In genomic region chr9:48422382-48422781, GRCm38 (mm10) we compare ENCODE assay signal across 16 mouse cellular contexts. TPM values are rescaled to one million over a fixed set of nuclear protein-coding genes. Genes with fewer than 3 reads are reported as not detected.
A peak's percentile ranks its signal among the peaks of the same experiment; 100 is the strongest.
DNase-seq lines count a peak whose midpoint lies in the region; ATAC-seq and TF ChIP-seq lines count a peak whose summit lies in the region.
"Had no signal": no experiment of that assay in that cellular context is flagged by ENCODE, and none has a peak within 500 bp of the region (broad histone marks: within the 10 kb centered on the region; RNA-seq: fewer than 3 reads in every experiment).

No protein-coding gene starts in this region.

- ATAC-seq in heart, embryonic 11.5 days (replicated peaks; ENCODE audit: insufficient number of reproducible peaks, low FRiP score, low TSS enrichment), result no peak
- ATAC-seq in liver, postnatal 0 days, result 0 out of 2 replicates have a peak, but pooled peaks have one; percentile 12
- ATAC-seq: forebrain, embryonic 16.5 days; intestine, embryonic 15.5 days had no signal

- H3K9me3 ChIP-seq in heart, embryonic 11.5 days (replicated peaks; ENCODE audit: control insufficient read depth, low read length), result no peaks in the 10 kb centered on the region
- no peaks in the 10 kb centered on the region for H3K9me3 ChIP-seq in liver, postnatal 0 days (ENCODE audit: low read length)
- no peaks in the 10 kb centered on the region for H3K9me3 ChIP-seq in embryonic facial prominence, embryonic 10.5 days
- H3K9me3 ChIP-seq: heart, embryonic 10.5 days; intestine, embryonic 15.5 days; kidney, embryonic 15.5 days had no signal

- no peak overlapping the region for H3K27ac ChIP-seq in heart, embryonic 11.5 days (ENCODE audit: low read depth, low read length)
- H3K27ac ChIP-seq in spleen, adult 2 months (ENCODE audit: insufficient read depth, low read length), result peak overlapping the region; percentile 81
- H3K27ac ChIP-seq in liver, postnatal 0 days (ENCODE audit: low read depth), result peak overlapping the region; percentile 52
- H3K27ac ChIP-seq in embryonic facial prominence, embryonic 10.5 days (replicated peaks), result no peak overlapping the region
- H3K27ac ChIP-seq: heart, embryonic 10.5 days; intestine, embryonic 15.5 days; kidney, embryonic 15.5 days had no signal

- TF ChIP-seq CTCF in spleen, adult 2 months (IDR thresholded peaks at IDR 0.05; ENCODE audit: extremely low read depth, insufficient read depth, insufficient read length, insufficient replicate concordance), result no peak
- no peak for TF ChIP-seq CTCF in liver, postnatal 0 days (IDR thresholded peaks at IDR 0.05; ENCODE audit: low read depth)

- WGBS in heart, embryonic 11.5 days (ENCODE audit: insufficient replicate concordance), result 76% methylated on average over 8 of the region's 8 CpGs
- WGBS in spleen, adult 2 months, result 14% methylated on average over 8 of the region's 8 CpGs
- 42% methylated on average over 8 of the region's 8 CpGs for WGBS in liver, postnatal 0 days (ENCODE audit: insufficient replicate concordance)
- WGBS in embryonic facial prominence, embryonic 10.5 days, result 84% methylated on average over 8 of the region's 8 CpGs

- no peak overlapping the region for H3K4me2 ChIP-seq in heart, embryonic 11.5 days
- peak overlapping the region; percentile 30 for H3K4me2 ChIP-seq in liver, postnatal 0 days (ENCODE audit: low read depth, low read length)
- H3K4me2 ChIP-seq: intestine, embryonic 15.5 days; kidney, embryonic 15.5 days had no signal

- no peaks in the 10 kb centered on the region for H3K4me1 ChIP-seq in heart, embryonic 11.5 days (ENCODE audit: control insufficient read depth, insufficient read depth, low read length)
- H3K4me1 ChIP-seq in spleen, adult 2 months (ENCODE audit: control insufficient read depth, insufficient read depth, insufficient read length), result peaks cover 16% of the 10 kb centered on the region
- H3K4me1 ChIP-seq in liver, postnatal 0 days (ENCODE audit: insufficient read depth), result no peaks in the 10 kb centered on the region
- no peaks in the 10 kb centered on the region for H3K4me1 ChIP-seq in embryonic facial prominence, embryonic 10.5 days
- H3K4me1 ChIP-seq: heart, embryonic 10.5 days; intestine, embryonic 15.5 days; kidney, embryonic 15.5 days had no signal

- DNase-seq in heart, adult 11 months, result peak; percentile 90
- peak; percentile 39 to 45 for DNase-seq in spleen, adult 2 months (ENCODE audit: low read depth in 1 of 2, low spot score in 2 of 2)
- DNase-seq in spleen, adult 12 weeks (ENCODE audit: low spot score), result no peak
- DNase-seq in liver, postnatal 0 days, result no peak
- peak; percentile 76 for DNase-seq in splenic B cell, adult 2 months (ENCODE audit: low read depth, low spot score)
- DNase-seq in cerebellum, adult 9-10 months, result no peak
- DNase-seq in embryonic facial prominence, embryonic 10.5 days (ENCODE audit: low spot score), result no peak
- DNase-seq: cerebellum, adult 9-11 months; retina, postnatal 1 day; thymus, postnatal 36 days had no signal

- H3K27me3 ChIP-seq in heart, embryonic 11.5 days (ENCODE audit: control insufficient read depth, insufficient read depth, low read length), result no peaks in the 10 kb centered on the region
- H3K27me3 ChIP-seq in spleen, adult 2 months (ENCODE audit: control insufficient read depth, insufficient read depth, low read length), result no peaks in the 10 kb centered on the region
- no peaks in the 10 kb centered on the region for H3K27me3 ChIP-seq in liver, postnatal 0 days (ENCODE audit: insufficient read depth, low read length)
- H3K27me3 ChIP-seq in splenic B cell, adult 2 months (ENCODE audit: control insufficient read depth, insufficient read depth, low read length, poor library complexity, severe bottlenecking), result no peaks in the 10 kb centered on the region
- no peaks in the 10 kb centered on the region for H3K27me3 ChIP-seq in embryonic facial prominence, embryonic 10.5 days (replicated peaks; ENCODE audit: low read depth, poor library complexity, severe bottlenecking)
- H3K27me3 ChIP-seq: intestine, embryonic 15.5 days; kidney, embryonic 15.5 days had no signal

- H3K36me3 ChIP-seq in heart, embryonic 11.5 days (ENCODE audit: control insufficient read depth, insufficient read depth, low read length), result no peaks in the 10 kb centered on the region
- H3K36me3 ChIP-seq in spleen, adult 2 months (ENCODE audit: control insufficient read depth, insufficient read depth, low read length), result no peaks in the 10 kb centered on the region
- H3K36me3 ChIP-seq in liver, postnatal 0 days (replicated peaks; ENCODE audit: insufficient read depth, low read length), result no peaks in the 10 kb centered on the region
- H3K36me3 ChIP-seq in splenic B cell, adult 2 months (ENCODE audit: control insufficient read depth, insufficient read depth, low read length, poor library complexity, severe bottlenecking), result 0 out of 2 replicates have a peak, but pooled peaks cover 1% of the 10 kb centered on the region
- no peaks in the 10 kb centered on the region for H3K36me3 ChIP-seq in embryonic facial prominence, embryonic 10.5 days (replicated peaks)
- H3K36me3 ChIP-seq: heart, embryonic 10.5 days; intestine, embryonic 15.5 days; kidney, embryonic 15.5 days had no signal

- no peak overlapping the region for H3K4me3 ChIP-seq in heart, embryonic 11.5 days (ENCODE audit: low read depth, low read length)
- H3K4me3 ChIP-seq in spleen, adult 2 months (ENCODE audit: extremely low read depth, insufficient read depth, insufficient read length), result peak overlapping the region; percentile 37; the same call in 1 of the 2 replicates
- peak overlapping the region; percentile 17 for H3K4me3 ChIP-seq in liver, postnatal 0 days (ENCODE audit: low read depth, low read length)
- no peak overlapping the region for H3K4me3 ChIP-seq in embryonic facial prominence, embryonic 10.5 days
- H3K4me3 ChIP-seq: erythroblast, embryonic 14.5 days; heart, embryonic 10.5 days; intestine, embryonic 15.5 days; kidney, embryonic 15.5 days had no signal

- no peak overlapping the region for H3K9ac ChIP-seq in heart, embryonic 11.5 days (ENCODE audit: low read depth, low read length)
- no peak overlapping the region for H3K9ac ChIP-seq in liver, postnatal 0 days (replicated peaks)
- H3K9ac ChIP-seq: intestine, embryonic 15.5 days; kidney, embryonic 15.5 days had no signal

- no peak for TF ChIP-seq POLR2A in spleen, adult 2 months (IDR thresholded peaks at IDR 0.05; ENCODE audit: low read depth, low read length)

- no peak for TF ChIP-seq EP300 in liver, postnatal 0 days (IDR thresholded peaks at IDR 0.05; ENCODE audit: low read depth)

RNA-seq across cellular contexts. Expression of gene Rexo2, which starts 58.0 kb away (rescaled TPM):
- polyA plus RNA-seq in heart, embryonic 11.5 days (2014; fragmentation: Nextera tagmentation; extraction: Ambion mirVana), result 86.4 and 96.7 TPM in 2 replicates
- 47.9 and 50.0 TPM in 2 replicates for polyA plus RNA-seq in spleen, adult 2 months (2012; rRNA removed)
- polyA plus RNA-seq in liver, postnatal 0 days (2015; fragmentation: Nextera tagmentation; extraction: Ambion mirVana), result 61.5 and 65.9 TPM in 2 replicates
- 109 and 110 TPM in 2 replicates for polyA plus RNA-seq in embryonic facial prominence, embryonic 10.5 days (2016; fragmentation: Nextera tagmentation; extraction: Ambion mirVana)

Comparison
In these comparisons a context has a peak if more than half of its experiments do, and no peak if none do; other contexts are left out.
1. DNase-seq: peak in heart, adult 11 months (single experiment), spleen, adult 2 months (2 of 2) and splenic B cell, adult 2 months (single experiment); none in spleen, adult 12 weeks (single experiment), liver, postnatal 0 days (single experiment), cerebellum, adult 9-10 months (single experiment) and embryonic facial prominence, embryonic 10.5 days (single experiment).
2. H3K27ac ChIP-seq: peak in spleen, adult 2 months (single experiment) and liver, postnatal 0 days (single experiment); none in heart, embryonic 11.5 days (single experiment) and embryonic facial prominence, embryonic 10.5 days (single experiment).
3. H3K4me3 ChIP-seq: peak in spleen, adult 2 months (single experiment) and liver, postnatal 0 days (single experiment); none in heart, embryonic 11.5 days (single experiment) and embryonic facial prominence, embryonic 10.5 days (single experiment).